Mouse (Mus musculus) megakaryocyte, embryonic 14.5 days (primary cell): Measurements from ENCODE around the gene Myo18b.

Source experiments
- FLI1 ChIP-seq: IDR thresholded peaks from 2 replicates; pipeline ENCODE4 v1.6.1; 2012; ENCODE audit warnings: low read length, inconsistent platforms, mixed read lengths
- GATA1 ChIP-seq: IDR thresholded peaks from 3 replicates; pipeline ENCODE4 v1.6.1; 2012; ENCODE audit warnings: mixed read lengths, low read length, inconsistent platforms, borderline replicate concordance

DNA sequence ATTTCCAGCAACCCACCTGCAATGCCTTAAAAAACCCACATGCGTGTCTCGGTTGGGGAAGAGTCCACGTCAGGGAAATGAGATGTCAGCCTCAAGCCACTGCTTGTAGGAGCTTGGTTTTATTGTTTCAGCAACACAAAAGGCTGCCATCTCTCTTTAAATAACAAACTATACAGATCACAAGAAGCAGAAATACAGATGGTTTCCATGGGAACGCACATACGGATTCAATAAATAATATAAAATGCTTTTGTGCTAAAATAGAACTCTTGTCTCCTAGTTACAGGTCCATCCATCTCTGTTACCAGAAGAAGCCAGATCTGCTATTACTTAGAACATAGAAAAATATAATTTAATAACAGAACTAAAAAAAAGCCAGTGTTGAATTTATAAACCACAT lies 14.2 kb upstream of the Myo18b start:
- TF ChIP-seq GATA1 = no peak
- TF ChIP-seq FLI1 = no peak
